Mouse (Mus musculus): ENCODE results near the gene Nbas.

DNA sequence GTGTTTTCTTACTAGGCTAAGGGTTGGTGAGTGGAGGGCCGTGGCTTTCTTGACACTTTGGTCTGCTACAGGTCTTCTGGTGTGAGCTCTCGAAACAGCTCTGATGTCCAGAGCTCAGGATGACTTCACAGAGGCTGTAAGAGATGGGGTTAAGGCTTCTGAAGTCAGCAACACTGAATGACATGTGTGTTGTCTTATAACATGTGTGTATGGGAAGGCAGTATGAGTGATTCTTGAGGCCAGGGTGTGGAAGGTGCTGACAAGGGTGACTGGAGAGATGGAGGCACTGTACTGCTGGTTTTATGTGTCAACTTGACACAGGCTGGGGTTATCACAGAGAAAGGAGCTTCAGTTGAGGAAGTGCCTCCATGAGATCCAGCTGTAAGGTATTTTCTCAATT is 338.1 kb downstream of the Nbas start:
- TF ChIP-seq CTCF (IDR thresholded peaks at IDR 0.05; ENCODE audit: low read depth) (no peak), EP300 (IDR thresholded peaks at IDR 0.05; ENCODE audit: low read depth) (no peak)
